Mouse (Mus musculus) T-cell, adult 66 days (primary cell): ENCODE measurements around the gene Ucn3. TPM values are rescaled to one million over a fixed set of nuclear protein-coding genes. Genes with fewer than 3 reads are reported as not detected.

ENCODE experiments used
- total RNA-seq, 2 experiments: library from RNA; stranded (reverse); gene quantifications; 3 replicates in 1 of 2; 4 replicates in 1 of 2; pipeline ENCODE4 v1.2.4; 2023

Gene Ucn3
- total RNA-seq = not detected

DNA sequence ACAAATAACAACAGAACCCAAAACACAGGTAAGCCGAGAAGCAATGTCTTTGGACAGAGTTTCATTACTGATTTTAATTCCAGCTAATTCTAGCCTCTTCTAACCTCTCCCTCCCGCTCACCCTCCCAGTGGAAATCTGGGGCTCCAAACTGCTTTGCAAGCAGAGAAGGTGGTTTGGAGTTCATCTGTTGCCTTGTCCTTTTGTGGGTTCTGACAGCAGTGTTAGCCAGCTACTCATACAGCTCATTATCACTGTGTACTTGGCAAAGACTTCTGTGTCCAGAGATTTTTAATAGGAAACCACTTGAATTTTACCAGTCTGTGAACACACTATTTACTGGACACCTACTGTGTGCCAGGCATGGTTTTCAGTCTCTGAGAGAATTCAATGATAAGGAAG is at the start of gene Ucn3:
Ucn3 (minus strand) TSS at position 101 of the 400 bp plus-strand sequence.

GRCm38 (mm10) chr13:3917571-3918311 is 27.4 kb downstream of the Ucn3 start, which contains the start of the genes Net1 and Tubal3:
Net1 (minus strand) TSS chr13:3918220.
Tubal3 (plus strand) TSS chr13:3918274.

Other genes starting within 250 kb of the Ucn3 start
- not detected for gene Calml3, start 141.0 kb downstream of the Ucn3 start, total RNA-seq
- not detected for gene Calm4, start 107.6 kb downstream of the Ucn3 start, total RNA-seq
- gene Calm5, start 91.2 kb downstream of the Ucn3 start, total RNA-seq = not detected
- gene Net1, start 27.1 kb downstream of the Ucn3 start, total RNA-seq = 10 to 100 TPM; 36.2 to 38.0 TPM
- gene Tubal3, start 27.1 kb downstream of the Ucn3 start, total RNA-seq = not detected
- not detected for gene Akr1c14, start 103.7 kb upstream of the Ucn3 start, total RNA-seq
- not detected for gene Akr1c18, start 205.3 kb upstream of the Ucn3 start, total RNA-seq
- gene Akr1c13, start 245.8 kb upstream of the Ucn3 start, total RNA-seq = 10 to 100 TPM; 15.6 to 16.3 TPM